Mouse (Mus musculus) thymus, postnatal 36 days (tissue): Measurements from ENCODE around the gene Acp2.
A peak's percentile ranks its signal among the peaks of the same experiment; 100 is the strongest.

Experiments used
- DNase-seq, 2 experiments: peaks; one replicate each; pipeline ENCODE4 v3.0.0; 2022; ENCODE audit warnings: mixed read lengths in 2 of 2

Gene Acp2

DNA sequence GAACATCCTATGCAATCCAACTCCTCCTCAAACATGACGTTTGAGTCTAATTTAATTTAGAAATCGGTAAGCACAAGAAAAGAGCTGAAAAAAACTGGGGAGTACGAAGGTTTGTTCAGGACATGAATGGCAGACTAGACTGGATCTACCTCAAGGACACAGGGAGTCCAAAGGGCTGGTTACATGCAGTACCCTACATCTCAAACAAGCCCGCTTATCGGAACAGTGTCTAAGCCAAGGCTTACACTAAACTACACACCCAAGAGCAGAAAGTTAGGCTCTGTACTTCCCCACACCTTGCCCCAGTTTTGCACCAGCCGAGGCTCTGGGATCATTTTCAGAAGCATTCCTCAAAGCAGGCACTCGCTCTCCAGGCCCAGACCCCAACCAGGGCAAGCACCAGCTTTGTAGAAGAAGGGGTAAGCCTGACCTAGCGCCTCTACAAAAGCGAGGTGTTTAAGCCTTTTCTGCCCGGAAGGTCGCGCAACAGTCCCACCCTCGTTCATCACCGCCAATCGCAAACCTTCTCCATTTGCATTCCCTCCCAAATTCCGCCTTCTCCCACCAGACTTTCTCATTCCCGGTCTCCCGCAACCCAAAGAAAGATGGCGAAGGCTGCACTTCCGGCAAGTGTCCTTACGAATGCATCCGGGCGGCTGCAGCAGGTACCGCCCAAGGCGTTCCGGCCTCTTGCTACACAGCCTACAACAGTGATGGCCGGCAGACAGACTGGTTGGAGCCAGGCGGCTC is at the start of gene Acp2, which contains the start of gene Nr1h3:
Gene Acp2 (plus strand): TSS at position 664 of the 750 bp plus-strand sequence.
Gene Nr1h3 (minus strand): TSS at position 613 of the 750 bp plus-strand sequence.
- peak; percentile 87 to 91 for DNase-seq

DNA sequence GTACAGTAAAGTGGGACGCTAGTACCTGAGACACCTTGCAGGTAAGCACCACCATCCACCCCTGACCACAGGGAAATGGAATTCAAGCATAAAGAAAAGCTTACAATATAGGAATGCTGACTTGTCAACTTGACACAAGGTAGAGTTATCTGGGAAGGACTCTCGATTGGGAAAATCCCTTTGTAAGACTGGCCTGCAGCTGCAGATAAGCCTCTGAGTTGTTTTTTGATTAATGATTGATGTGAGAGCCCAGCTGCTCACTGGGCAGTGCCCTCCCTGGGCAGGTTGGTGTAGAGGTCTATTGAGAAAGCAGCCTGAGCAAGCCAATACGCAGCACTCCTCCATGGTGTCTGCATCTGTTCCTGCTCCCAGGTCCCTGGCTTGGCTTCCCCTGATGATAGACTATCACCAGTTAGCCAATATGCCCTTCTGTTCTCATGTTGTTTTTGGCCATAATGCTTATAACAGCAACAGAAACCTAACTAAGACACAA is 49.8 kb upstream of the Acp2 start:
- DNase-seq: no peak

DNA sequence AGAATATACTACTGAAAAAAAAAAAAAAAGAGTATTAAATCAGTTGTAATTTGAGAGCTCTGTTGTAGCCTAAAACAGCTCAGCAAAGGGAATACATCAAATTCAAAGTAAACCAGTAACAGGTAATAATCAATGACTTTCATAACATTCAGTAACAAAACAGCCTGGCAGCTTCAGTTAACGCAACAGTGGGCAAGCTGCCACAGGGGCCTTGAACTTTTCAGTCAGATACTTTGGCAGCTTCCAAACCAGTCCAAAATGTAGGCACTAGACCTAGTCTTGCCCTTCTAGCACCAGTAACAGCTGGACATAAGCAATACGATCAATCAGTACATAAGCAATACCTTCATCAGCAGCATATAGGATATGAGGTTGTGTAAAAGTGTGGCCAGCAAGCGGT is 48.6 kb upstream of the Acp2 start:
- DNase-seq: no peak

DNA sequence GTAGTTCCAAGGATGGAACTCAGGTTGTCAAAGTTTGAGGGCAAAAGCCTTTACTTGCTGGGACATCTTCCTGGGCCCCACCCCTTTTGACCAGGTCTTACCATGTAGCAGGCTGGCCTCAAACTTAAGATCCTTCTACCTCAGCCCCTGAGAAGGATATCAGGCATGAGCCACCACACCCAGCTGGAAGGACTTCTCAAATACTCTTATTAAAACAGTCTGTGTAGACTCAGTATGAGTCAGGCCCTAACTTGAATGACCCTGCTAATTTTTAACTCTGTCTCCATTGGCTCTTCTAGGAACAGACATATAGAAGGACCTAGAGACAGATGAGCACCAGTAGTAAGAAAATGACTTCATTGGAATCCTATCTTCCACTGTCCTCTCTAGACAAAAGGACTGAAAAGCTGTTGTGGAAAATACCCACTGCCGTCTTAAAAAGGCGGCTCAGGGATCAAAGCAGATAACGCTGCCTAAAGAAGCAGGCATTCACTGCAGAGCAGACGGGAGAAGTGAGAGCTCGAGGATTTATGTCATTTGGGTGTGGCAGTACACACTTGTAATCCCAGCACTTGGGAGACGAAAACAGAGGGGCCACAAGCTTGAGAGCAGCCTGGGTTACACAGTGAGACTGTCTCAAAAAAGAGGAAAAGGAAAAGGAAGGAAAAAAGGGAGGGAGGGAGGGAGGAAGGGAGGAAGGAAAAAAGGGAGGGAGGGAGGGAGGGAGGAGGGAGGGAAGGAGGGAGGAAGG is 45.5 kb upstream of the Acp2 start:
- no peak for DNase-seq

DNA sequence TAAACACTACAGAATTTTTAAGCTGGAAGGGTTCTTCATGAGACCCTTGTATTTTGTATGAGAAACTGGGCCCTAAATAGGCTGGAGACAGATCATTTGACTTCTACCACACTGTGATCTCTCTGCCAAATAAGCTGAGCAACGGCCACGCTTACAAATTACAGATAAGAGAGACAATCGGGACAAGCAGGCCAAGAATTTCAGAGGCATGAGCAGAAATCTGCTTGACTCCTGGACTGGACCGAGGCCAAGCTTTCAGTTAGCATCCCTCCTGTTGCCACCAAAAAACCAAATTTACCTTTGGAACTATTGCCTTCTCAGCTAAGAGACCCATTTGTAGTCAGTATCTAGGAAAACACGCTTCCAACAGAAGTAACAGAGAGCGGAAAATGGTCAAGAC is 42.1 kb upstream of the Acp2 start:
- no peak for DNase-seq

DNA sequence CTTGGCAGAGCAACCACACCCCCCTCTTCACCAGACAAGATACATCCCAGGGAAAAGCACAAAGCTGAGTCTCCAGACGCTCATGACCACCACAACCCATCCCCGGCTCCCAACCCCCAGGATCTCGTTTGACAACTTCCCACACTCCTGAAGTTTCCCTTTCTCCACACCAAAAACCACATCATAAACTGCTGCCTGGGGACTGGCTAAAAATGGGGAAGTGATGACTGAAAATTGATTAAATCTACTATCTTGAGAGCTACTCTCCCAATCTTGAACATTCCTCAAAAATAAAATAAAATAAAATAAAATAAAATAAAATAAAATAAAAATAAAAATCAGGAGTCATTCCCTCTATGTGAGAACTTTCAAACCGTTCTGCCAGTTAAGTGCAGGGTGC is 39.7 kb upstream of the Acp2 start:
- no peak for DNase-seq

DNA sequence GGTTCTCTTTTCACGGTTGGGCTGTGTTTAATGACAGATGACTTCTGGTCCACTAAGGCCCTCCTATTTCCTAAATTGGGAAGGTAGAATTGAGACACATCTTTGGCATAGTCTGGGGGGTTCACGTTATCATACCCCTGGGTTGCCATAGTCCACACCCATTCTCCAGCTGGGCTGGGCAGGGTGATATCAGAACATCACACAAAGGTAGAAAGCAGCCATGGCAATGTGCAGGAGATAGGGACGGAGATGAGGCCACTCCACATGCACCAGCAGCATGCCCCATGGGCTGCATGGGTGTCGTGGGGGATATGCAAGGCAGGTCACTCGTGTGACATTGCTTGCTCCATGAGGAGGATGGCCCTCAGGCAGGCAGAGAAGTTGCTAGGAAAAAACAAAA is 39.2 kb upstream of the Acp2 start:
- no peak for DNase-seq

DNA sequence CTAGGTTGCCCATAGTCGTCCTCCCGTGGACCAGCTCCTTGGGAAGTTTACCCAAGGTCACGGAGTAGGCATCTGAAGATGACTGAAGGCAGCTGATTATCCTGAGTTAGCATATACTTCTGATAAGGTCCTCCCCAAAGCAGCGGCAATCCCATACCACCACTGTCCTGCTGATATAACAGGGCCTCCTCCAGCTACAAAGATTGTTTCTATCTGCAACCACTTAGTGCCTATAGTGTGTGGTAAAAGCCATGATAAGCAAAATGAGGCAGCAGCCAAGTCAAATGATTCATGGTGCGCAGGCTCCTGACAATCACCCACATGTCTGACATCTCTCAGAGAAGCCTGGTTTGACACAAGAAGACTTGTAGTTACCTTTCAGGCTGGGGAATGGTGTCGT is 37.7 kb upstream of the Acp2 start:
- DNase-seq: no peak

DNA sequence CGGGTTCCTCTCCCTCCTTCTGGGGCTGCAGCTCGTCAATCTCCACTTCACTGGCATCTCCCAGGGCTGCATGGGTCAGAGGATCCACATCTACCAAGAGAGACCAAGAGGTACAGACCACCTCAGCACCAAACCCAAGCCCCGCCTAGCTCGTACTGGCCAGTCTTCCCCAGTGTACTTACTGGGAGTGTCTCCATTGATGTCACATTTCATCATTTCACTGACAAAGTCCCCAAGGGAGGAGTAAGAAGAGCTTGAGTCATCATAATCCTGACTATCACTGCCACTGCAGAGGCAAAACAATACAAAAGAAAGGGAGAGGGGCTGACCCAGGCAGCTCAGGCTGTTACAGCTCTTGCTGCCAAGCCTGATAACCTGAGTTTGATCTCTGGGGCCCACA is 35.1 kb upstream of the Acp2 start:
- no peak for DNase-seq

DNA sequence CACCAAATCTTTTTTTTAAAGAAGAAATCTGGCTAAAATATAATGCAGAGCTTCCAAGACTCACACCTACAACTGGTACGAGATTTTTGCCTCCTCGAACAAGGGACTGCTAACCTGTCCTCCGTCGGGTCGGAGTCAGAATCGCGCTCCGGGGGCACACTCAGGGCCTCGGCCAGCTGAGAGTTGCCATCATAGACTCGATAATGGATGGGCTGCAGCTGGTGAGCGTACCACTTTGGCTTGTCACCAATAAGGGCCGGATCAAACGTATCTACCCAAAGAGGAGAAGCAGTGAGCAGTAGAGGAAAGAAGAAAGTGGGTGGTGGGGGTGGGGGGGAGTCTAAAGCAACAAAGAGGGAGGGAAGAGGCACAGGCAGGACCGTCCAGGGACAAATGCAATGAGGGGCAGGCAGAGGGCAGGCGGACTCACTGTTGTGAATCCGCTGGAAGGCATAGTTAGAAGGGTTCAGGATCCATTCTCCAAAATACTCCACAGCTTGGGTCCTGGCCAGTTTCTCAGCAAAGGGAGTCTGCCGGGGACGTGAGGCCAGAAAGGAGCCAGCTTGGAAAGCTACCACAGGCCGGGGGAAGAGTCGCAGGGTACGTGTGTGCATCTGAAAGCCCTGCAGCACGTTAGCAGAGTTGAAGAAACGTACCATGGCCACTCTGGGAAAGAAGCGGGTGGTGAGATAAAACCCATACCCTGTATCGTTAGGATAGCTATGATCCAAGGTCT is 32.9 kb upstream of the Acp2 start:
- no peak for DNase-seq

DNA sequence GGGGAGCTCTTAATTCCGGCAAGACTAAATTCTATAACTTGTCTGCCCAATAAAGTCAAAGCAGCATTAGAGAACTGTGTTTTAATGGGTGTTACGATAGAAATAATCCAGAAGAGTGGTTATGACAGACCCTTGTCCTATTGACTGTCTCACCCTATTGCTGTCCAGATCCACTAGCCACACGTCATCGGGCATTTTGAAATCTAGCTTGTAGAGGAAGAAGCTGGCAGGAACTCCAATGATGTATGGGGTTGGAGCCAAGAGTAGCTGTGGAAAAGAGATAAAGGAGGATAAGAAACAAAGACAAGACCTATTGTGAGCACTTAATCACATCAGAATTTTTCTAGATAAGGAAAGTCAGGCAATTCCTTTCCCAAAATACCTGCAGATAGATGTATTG is 27.2 kb upstream of the Acp2 start:
- no peak for DNase-seq

DNA sequence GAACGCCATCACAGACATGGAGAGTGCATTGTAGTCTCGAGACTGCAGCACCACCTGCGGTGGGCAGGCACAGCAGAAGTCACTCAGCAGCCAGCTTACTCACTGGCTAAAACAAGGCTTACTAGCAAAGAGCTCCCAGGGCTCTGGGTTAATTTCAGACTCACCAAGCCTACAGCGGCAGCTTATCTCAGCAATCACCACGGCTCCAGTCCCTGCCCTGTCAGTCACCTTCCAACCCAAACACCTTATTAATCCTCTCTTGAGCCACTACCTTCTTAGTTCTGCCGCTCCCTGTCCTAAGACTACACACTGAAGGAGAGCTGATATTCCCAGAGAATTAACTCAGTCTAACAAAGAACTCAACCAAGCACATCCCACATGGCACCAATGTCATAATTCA is 26.5 kb upstream of the Acp2 start:
- DNase-seq: no peak

DNA sequence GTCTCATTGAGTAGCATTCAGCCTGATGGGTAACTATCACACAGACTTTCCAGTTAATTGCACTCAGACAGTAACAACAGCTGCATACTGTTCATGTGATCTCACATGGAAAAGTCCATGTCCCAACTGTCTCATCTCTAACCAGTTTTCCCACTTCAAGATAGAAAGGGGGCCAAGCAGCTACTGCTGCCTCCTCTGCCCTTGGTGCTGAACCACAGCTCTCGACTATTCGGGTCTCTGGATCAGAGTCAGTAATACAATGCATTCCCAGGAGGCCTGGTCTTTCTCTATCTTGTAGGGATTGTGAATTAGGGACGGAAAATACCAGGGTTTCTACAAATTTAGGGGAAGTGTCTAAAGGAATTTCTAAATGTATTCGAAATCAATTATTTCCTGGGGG is 22.9 kb upstream of the Acp2 start:
- no peak for DNase-seq

DNA sequence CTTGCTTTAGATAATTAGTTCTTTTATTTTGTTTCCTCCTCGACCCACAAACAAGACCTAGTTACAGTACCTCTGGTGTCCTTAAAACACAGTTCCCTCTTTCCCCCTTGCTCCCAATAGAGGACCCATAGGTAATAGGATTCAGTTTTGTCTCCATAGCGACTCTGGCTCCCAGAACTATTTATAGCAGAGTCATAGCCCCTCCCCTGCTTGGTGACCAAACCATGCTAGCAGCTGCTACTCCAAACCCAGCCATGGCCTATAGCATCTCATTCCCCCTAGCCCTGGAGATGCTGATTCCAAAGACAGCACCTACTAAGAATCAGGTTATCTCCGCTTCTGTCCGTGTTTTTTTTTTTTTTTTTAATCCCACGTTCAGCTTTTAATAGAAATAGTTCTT is 22.0 kb upstream of the Acp2 start:
- no peak for DNase-seq

DNA sequence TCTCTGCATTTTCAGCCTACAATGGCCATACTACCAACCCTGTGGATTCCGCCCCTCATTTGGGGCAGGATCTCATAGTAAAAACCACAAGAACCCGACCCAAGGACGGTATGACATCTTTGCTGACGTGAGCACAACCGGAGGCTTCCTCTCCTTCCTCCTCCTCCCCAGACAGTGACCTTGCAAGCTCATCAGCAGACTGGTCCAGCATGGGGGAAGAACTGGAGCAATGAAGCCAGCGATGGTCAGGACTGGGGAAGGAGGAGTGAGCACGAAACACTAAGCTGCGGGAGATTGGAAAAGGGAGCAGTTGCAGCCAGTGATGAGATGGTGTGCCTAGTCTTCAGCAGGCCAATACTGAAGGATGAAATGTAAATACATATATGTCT is 20.7 kb upstream of the Acp2 start:
- peak in 1 of 2 experiments; percentile 28 for DNase-seq

DNA sequence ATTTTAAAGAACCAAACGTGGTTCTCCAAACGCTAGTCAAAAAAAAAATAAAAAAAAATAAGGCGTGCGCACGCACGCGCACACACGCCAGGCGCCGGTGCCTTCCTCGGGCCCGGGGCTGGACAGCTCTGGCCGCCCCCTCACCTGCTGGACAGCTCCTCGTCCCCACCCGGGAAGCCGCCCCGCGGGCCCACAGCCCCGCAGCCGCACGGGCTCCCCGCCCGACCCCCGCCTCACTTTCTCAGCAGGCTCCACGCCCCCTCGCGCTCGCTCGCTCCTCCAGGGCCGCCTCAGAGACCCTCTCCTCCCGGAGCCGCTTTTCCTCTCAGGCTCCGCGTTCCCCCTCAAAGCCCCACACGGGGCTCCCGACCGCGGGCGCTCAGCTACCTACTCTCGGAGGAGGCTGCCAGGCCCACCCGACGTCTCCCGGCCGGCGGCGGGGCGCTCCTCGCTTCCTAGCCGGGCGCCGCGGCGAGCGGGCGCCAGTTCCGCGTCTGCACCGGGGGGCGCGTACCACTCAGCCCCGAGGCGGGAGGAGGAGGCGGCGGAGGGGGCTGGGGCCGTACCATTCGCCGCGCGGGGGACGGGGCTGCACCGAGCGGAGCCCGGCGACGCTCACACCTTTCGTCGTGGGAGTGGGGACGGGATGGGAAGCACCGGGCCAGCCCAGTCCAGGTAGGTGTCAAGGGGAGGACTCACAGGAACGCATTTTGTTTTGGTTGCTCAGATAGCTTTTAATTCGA is 20.1 kb upstream of the Acp2 start:
- DNase-seq: peak; percentile 92 to 95

DNA sequence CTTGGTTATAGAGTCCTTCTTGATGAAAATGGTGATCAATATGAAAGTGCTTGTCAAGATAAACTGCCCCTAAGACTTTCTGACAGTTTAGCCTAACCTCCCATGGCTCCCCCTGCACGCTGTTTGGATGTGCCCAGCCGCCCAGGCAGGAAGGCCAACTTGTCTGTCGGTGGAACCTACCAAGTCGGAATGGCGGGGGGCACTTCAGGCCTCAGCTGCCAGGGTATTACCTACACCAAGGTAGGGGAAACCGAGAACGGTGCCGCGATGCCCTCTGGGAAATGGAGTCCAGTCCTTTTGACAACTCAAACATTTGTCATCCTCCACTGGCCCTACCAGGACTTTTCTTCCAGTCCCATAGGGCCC is 19.6 kb upstream of the Acp2 start:
- DNase-seq: peak; percentile 98 to 99

DNA sequence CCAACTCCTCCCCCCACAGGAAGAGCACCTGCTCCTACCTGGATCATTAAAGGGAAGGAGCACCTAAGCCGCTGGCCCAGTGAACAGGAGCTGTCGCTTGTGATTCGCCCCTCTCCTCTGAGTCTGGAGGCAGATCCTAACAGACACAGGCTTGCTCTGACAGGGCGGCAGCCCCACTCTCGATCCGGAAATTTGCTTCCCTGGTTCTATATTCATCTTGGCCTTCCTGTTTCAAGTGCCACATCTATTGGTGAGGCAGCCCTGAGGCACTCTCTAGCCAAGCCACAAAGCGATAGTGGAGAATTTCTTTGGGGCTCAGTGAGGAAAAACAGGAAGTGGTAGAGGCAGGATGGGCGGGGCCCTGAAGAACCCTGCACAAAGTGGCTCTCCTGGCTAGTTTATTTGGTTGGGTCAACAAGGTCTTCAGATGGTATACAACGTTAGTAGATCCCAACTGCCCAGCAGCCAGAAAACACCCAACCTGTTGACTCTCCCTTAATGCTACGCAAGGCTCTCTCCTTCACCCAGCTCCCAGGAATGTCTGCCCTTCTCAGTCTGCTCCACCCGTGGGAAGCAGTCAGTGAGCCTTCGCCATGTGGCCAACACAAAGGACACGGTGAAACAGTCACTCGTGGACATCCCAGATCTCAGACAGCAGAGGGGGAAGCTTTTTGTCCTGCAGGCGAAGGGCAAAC is 18.8 kb upstream of the Acp2 start, which contains the start of gene Madd:
Gene Madd (minus strand): TSS at position 127 of the 695 bp plus-strand sequence.
- peak; percentile 71 to 79 for DNase-seq

DNA sequence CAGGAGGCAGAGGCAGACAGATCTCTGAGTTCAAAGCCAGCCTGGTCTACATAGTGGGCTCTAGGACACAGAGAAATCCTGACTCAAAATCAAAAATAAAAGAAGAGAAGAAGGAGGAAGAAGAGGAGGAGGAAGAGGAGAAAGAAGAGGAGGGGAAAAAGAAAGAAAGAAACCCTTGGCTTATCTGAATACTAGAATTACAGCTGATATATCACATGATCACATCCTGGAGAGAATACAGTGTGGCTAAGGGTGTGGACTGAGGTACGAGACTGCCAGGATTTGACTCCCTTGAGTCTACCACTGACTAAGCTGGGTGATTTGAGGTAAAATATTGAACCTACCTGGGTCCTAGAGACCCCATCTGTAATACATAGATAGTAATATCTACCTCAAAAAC is 16.5 kb upstream of the Acp2 start:
- no peak for DNase-seq

DNA sequence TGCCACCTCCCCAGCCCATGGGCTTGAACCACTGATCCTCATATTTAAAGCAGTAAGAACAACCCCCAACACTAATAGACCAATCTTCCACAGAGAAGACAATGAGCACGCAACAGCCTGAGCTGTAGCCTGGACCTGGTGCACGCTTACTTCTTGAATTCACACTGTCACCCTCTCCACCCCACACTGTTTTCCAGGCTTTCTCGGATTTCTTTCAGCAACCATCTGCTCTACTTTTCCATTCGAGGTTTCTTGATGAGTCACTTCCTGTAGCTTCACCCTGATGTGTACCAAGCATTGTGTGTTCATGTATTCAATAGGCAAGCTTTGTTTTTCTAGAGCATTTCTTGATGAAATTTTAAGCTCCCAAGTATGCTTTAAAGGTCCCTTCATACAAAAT is 15.3 kb upstream of the Acp2 start:
- DNase-seq: no peak

DNA sequence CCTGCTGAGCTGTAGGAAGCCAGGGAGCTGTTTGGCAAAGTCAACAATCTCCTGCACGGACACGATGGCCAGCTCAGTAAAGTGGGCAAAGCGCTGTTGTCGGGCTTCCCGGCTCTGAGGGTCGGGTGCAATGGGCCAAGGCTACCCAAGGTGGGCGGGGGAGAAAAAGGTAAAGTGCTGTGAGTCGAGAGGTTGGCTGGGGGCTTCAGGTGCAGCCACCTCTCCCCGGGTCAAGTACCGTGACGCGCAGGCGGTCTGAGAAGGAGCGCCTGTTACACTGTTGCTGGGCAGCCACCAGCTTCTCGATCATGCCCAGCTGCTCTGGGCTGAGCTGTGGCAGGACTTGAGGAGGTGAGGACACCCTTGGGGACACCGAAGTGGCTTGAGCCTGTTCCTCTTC is 12.2 kb upstream of the Acp2 start:
- DNase-seq: no peak
